Mouse (Mus musculus) CH12.LX (cell line): ENCODE data around the gene Dydc2. TPM values are rescaled to one million over a fixed set of nuclear protein-coding genes. Genes with fewer than 3 reads are reported as not detected.

Experiments
- DNase-seq: peaks from one replicate; pipeline ENCODE4 v3.0.0-alpha.2; 2013; ENCODE audit errors: extremely low read depth
- H3K27ac ChIP-seq: 2 replicates; pipeline ENCODE4 v1.5.1; 2012; ENCODE audit warnings: low read depth, mild to moderate bottlenecking, control low read depth, moderate library complexity; ENCODE audit not compliant: insufficient read depth
- H3K27me3 ChIP-seq: replicated peaks from 2 replicates; pipeline ENCODE3; 2012; ENCODE audit warnings: inconsistent platforms
- H3K36me3 ChIP-seq, 2 experiments: replicated peaks in 1 of 2; 2 replicates each; pipeline versions ENCODE3 to v1.6.1; 2012; ENCODE audit warnings: inconsistent platforms in 1 of 2, low read length in 1 of 2, mild to moderate bottlenecking in 1 of 2, mixed read lengths in 1 of 2, moderate library complexity in 1 of 2; ENCODE audit not compliant: control insufficient read depth in 1 of 2, insufficient read depth in 1 of 2
- H3K4me1 ChIP-seq, 2 experiments: 2 replicates each; pipeline ENCODE4 v1.6.1; 2012; ENCODE audit warnings: inconsistent platforms in 1 of 2, moderate library complexity in 1 of 2; ENCODE audit not compliant: insufficient read depth in 2 of 2, control insufficient read depth in 1 of 2
- H3K4me2 ChIP-seq: 2 replicates; pipeline ENCODE4 v1.6.1; 2012; ENCODE audit warnings: low read depth, mild to moderate bottlenecking, control low read depth; ENCODE audit not compliant: poor library complexity, insufficient read depth, severe bottlenecking
- H3K4me3 ChIP-seq, 3 experiments: fragments of 150-350 bp in 1 of 3; sonication (generic) in 1 of 3; replicated peaks in 1 of 3; 2 replicates each; pipeline versions ENCODE3 to v1.5.1; 2011 to 2012; ENCODE audit warnings: low read depth in 2 of 3, low read length in 2 of 3, mild to moderate bottlenecking in 2 of 3, moderate library complexity in 2 of 3, control low read depth in 1 of 3, improper control_type of control experiment in 1 of 3, inconsistent platforms in 1 of 3, mixed read lengths in 1 of 3; ENCODE audit not compliant: poor library complexity in 1 of 3
- H3K79me2 ChIP-seq: replicated peaks from 2 replicates; pipeline ENCODE4 v1.6.1; 2012; ENCODE audit warnings: mild to moderate bottlenecking, moderate library complexity; ENCODE audit not compliant: control insufficient read depth, poor library complexity, insufficient read depth, severe bottlenecking; ENCODE audit errors: extremely low read depth
- H3K9ac ChIP-seq: 2 replicates; pipeline ENCODE4 v1.6.1; 2012; ENCODE audit warnings: low read depth, mild to moderate bottlenecking, control low read depth, moderate library complexity; ENCODE audit not compliant: insufficient read depth
- H3K9me3 ChIP-seq: replicated peaks from 2 replicates; pipeline ENCODE3; 2012; ENCODE audit warnings: low read length, inconsistent platforms, mixed read lengths
- E2F4 ChIP-seq: IDR thresholded peaks from 2 replicates; pipeline ENCODE4 v1.6.1; 2011; ENCODE audit warnings: low read depth, low read length, improper control_type of control experiment; ENCODE audit not compliant: insufficient replicate concordance
- ELF1 ChIP-seq: IDR thresholded peaks from 2 replicates; pipeline ENCODE4 v1.6.1; 2014; ENCODE audit warnings: low read depth, mild to moderate bottlenecking, inconsistent platforms, low read length, improper control_type of control experiment
- HCFC1 ChIP-seq: IDR thresholded peaks from 2 replicates; pipeline ENCODE4 v1.6.1; 2012; ENCODE audit warnings: low read depth, mild to moderate bottlenecking, inconsistent platforms, low read length, improper control_type of control experiment
- JUND ChIP-seq: conservative IDR thresholded peaks from 2 replicates; pipeline ENCODE4 v1.6.1; 2011; ENCODE audit warnings: low read depth, low read length, improper control_type of control experiment
- MXI1 ChIP-seq: IDR thresholded peaks from 2 replicates; pipeline ENCODE4 v1.6.1; 2011; ENCODE audit warnings: mild to moderate bottlenecking, low read depth, low read length, improper control_type of control experiment
- PAX5 ChIP-seq: IDR thresholded peaks from 2 replicates; pipeline ENCODE4 v1.6.1; 2012; ENCODE audit warnings: low read length, inconsistent platforms, mixed read lengths
- POLR2A ChIP-seq: IDR thresholded peaks from 2 replicates; pipeline ENCODE4 v1.6.1; 2011; ENCODE audit warnings: low read depth, mild to moderate bottlenecking, improper control_type of control experiment, low read length
- SIN3A ChIP-seq: IDR thresholded peaks from 2 replicates; pipeline ENCODE4 v1.6.1; 2012; ENCODE audit warnings: low read length, improper control_type of control experiment, inconsistent platforms
- UBTF ChIP-seq: IDR thresholded peaks from 2 replicates; pipeline ENCODE4 v1.6.1; 2012; ENCODE audit warnings: low read depth, mild to moderate bottlenecking, inconsistent platforms, low read length, improper control_type of control experiment, moderate library complexity
- dilution Hi-C: fragments of 300-500 bp; cut with MboI; formaldehyde crosslinking; loops from 2 replicates; pipeline ENCODE4 v1.14.3; 2020; ENCODE audit warnings: low sequenced_read_pairs; ENCODE audit not compliant: extremely low pct_unique_long_range_greater_than_20kb, extremely low pct_ligation_motif_present
- in situ Hi-C: fragments of 300-500 bp; cut with MboI; formaldehyde crosslinking; loops from 3 replicates; pipeline ENCODE4 v1.14.3; 2019; ENCODE audit warnings: low sequenced_read_pairs, low pct_ligation_motif_present, low pct_unique_long_range_greater_than_20kb, mixed read lengths
- polyA plus RNA-seq: library from polyadenylated mRNA; unstranded; fragments of >175 nt; gene quantifications from 2 replicates; pipeline ENCODE4 v1.2.1, GENCODE M21; 2012; ENCODE audit warnings: low read depth; ENCODE audit not compliant: insufficient read length
- total RNA-seq, 2 experiments: library from RNA; depleted of rRNA; stranded (reverse); fragments of 300-350 nt in 1 of 2; fragments of >200 nt in 1 of 2; gene quantifications; 2 replicates each; pipeline ENCODE4 v1.2.3; 2012 to 2014

Gene Dydc2
- total and polyA plus RNA-seq, 3 experiments = 0.67 TPM; not detected in 2

DNA sequence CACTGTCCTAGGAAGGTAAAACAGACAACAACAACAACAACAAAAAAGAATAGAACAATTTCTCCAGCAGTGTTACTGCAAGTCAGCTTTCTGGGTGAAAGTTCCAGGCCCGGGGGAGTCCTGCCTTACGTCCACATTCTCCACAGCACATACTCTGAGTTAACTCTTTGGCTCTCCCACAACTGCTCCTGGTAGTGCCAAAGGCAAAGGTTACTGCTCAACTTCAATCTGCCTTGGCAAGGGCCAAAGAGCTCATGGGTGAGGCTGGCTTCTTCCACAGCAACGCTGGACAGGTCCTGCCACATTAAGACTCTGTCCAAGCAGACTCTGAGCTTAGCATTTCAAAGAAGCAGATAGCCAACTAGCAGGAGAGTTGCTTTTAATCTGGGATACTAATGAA lies 57.1 kb downstream of the Dydc2 start:
- H3K27ac ChIP-seq = no peak overlapping the region
- in situ Hi-C loops = no loop called here

DNA sequence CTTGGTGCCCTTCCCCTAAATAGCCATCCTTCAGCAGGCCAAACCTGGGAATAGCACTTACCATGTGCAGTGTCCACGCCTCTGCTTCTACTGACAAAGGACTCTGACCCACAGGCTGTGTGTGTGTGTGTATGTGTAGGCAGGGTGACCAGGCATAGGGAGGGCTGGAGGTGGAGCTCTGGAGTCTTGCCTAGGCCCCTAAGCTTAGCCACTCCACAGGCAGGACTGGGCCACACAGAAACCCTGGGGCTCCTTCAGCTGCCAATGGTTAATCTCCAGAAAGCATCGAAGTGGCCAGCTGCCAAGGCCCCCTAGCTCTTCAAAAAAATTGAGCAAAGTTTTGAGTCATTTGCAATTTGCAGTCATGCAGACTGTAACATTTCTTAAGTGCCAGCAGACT lies 60.9 kb downstream of the Dydc2 start:
- Histone ChIP-seq H3K27me3 (no peaks in the 10 kb centered on the region), H3K4me3 (no peak overlapping the region), H3K79me2 (no peaks in the 10 kb centered on the region), H3K36me3 (peaks cover 0 to 2% of the 10 kb centered on the region in 2 experiments), H3K4me2 (no peak overlapping the region), H3K9me3 (no peaks in the 10 kb centered on the region), H3K4me1 (peaks cover 0 to 26% of the 10 kb centered on the region in 2 experiments; a peak in 2 of 4 replicates), H3K27ac (no peak overlapping the region), H3K9ac (no peak overlapping the region)
- dilution Hi-C loops (no loop called here), in situ Hi-C loops (no loop called here)
- no peak for DNase-seq
- TF ChIP-seq SIN3A = no peak
- no peak for TF ChIP-seq PAX5
- no peak for TF ChIP-seq ELF1
- TF ChIP-seq E2F4 = no peak

More for the DNA sequence above, 57.1 kb downstream of the Dydc2 start:
- no peak for DNase-seq
- H3K79me2 ChIP-seq = no peaks in the 10 kb centered on the region
- no peaks in the 10 kb centered on the region for H3K9me3 ChIP-seq
- no peaks in the 10 kb centered on the region for H3K27me3 ChIP-seq
- H3K36me3 ChIP-seq = peaks cover 0 to 2% of the 10 kb centered on the region in 2 experiments
- H3K9ac ChIP-seq = no peak overlapping the region
- no peak overlapping the region for H3K4me2 ChIP-seq
- TF ChIP-seq HCFC1 (no peak), UBTF (no peak), POLR2A (no peak)
- dilution Hi-C loops = no loop called here
- no peak overlapping the region for H3K4me3 ChIP-seq
- H3K4me1 ChIP-seq = peaks cover 4 to 24% of the 10 kb centered on the region in 2 experiments; a peak in 3 of 4 replicates

GRCm38 (mm10) chr14:41007641-41008040 lies 61.4 kb downstream of the Dydc2 start:
- in situ Hi-C loops (no loop called here), dilution Hi-C loops (no loop called here)
- peaks cover 0 to 25% of the 10 kb centered on the region in 2 experiments; a peak in 2 of 4 replicates for H3K4me1 ChIP-seq

More at GRCm38 (mm10) chr14:41007641-41008040, 61.4 kb downstream of the Dydc2 start:
- no peak for DNase-seq
- H3K27ac ChIP-seq = no peak overlapping the region
- H3K4me2 ChIP-seq = no peak overlapping the region
- H3K9me3 ChIP-seq = no peaks in the 10 kb centered on the region
- H3K9ac ChIP-seq = no peak overlapping the region
- no peaks in the 10 kb centered on the region for H3K79me2 ChIP-seq
- H3K36me3 ChIP-seq = peaks cover 0 to 2% of the 10 kb centered on the region in 2 experiments
- TF ChIP-seq MXI1 = no peak
- TF ChIP-seq JUND = no peak
- no peak for TF ChIP-seq SIN3A
- no peaks in the 10 kb centered on the region for H3K27me3 ChIP-seq
- no peak overlapping the region for H3K4me3 ChIP-seq
